Mouse (Mus musculus): ENCODE measurements around the gene Olfr455.

Olfr455 gene

GRCm38 (mm10) chr6:42547461-42547860 is at the start of gene Olfr455:
Olfr455 (minus strand) TSS chr6:42547587.
- no peak for DNase-seq (ENCODE audit: low spot score in 2 of 2)

GRCm38 (mm10) chr6:42593138-42593882 is 45.9 kb upstream of the Olfr455 start:
- DNase-seq (ENCODE audit: low spot score in 2 of 2): no peak

- no peak for DNase-seq (ENCODE audit: low spot score in 2 of 2)
These were observed 39.2 kb upstream of the Olfr455 start for GRCm38 (mm10) chr6:42586569-42586968.

GRCm38 (mm10) chr6:42583488-42583872 is 36.1 kb upstream of the Olfr455 start:
- DNase-seq (ENCODE audit: low spot score in 2 of 2): peak; percentile 51 to 67

- no peak for DNase-seq (ENCODE audit: low spot score in 2 of 2)
These were observed 35.5 kb upstream of the Olfr455 start for GRCm38 (mm10) chr6:42582741-42583487.

GRCm38 (mm10) chr6:42578678-42579077 is 31.3 kb upstream of the Olfr455 start:
- DNase-seq (ENCODE audit: low spot score in 2 of 2): no peak

- DNase-seq (ENCODE audit: low spot score in 2 of 2): no peak
These were observed 30.0 kb upstream of the Olfr455 start for GRCm38 (mm10) chr6:42577433-42577832.

GRCm38 (mm10) chr6:42568205-42568604 is 20.8 kb upstream of the Olfr455 start:
- no peak for DNase-seq (ENCODE audit: low spot score in 2 of 2)

- no peak for DNase-seq (ENCODE audit: low spot score in 2 of 2)
These were observed 18.8 kb upstream of the Olfr455 start for GRCm38 (mm10) chr6:42566076-42566598.

- no peak for DNase-seq (ENCODE audit: low spot score in 2 of 2)
These were observed 14.9 kb upstream of the Olfr455 start for GRCm38 (mm10) chr6:42562280-42562679.

GRCm38 (mm10) chr6:42560885-42561284 is 13.5 kb upstream of the Olfr455 start:
- no peak for DNase-seq (ENCODE audit: low spot score in 2 of 2)

GRCm38 (mm10) chr6:42558641-42559040 is 11.3 kb upstream of the Olfr455 start:
- DNase-seq (ENCODE audit: low spot score in 2 of 2): no peak

- no peak for DNase-seq (ENCODE audit: low spot score in 2 of 2)
These were observed 1.2 kb downstream of the Olfr455 start for GRCm38 (mm10) chr6:42546180-42546579.

GRCm38 (mm10) chr6:42545451-42545885 is 1.9 kb downstream of the Olfr455 start:
- no peak for DNase-seq (ENCODE audit: low spot score in 2 of 2)

GRCm38 (mm10) chr6:42544846-42545245 is 2.5 kb downstream of the Olfr455 start:
- no peak for DNase-seq (ENCODE audit: low spot score in 2 of 2)

GRCm38 (mm10) chr6:42542036-42543031 is 5.1 kb downstream of the Olfr455 start:
- no peak for DNase-seq (ENCODE audit: low spot score in 2 of 2)

GRCm38 (mm10) chr6:42540681-42541080 is 6.7 kb downstream of the Olfr455 start:
- DNase-seq (ENCODE audit: low spot score in 2 of 2): no peak

- no peak for DNase-seq (ENCODE audit: low spot score in 2 of 2)
These were observed 7.7 kb downstream of the Olfr455 start for GRCm38 (mm10) chr6:42539711-42540110.

- no peak for DNase-seq (ENCODE audit: low spot score in 2 of 2)
These were observed 33.9 kb downstream of the Olfr455 start for GRCm38 (mm10) chr6:42513461-42513860.

GRCm38 (mm10) chr6:42509311-42509710 is 38.1 kb downstream of the Olfr455 start:
- DNase-seq (ENCODE audit: low spot score in 2 of 2): no peak

- DNase-seq (ENCODE audit: low spot score in 2 of 2): no peak
These were observed 43.9 kb downstream of the Olfr455 start for GRCm38 (mm10) chr6:42503478-42503877.

- DNase-seq (ENCODE audit: low spot score in 2 of 2): no peak
These were observed 57.7 kb downstream of the Olfr455 start for GRCm38 (mm10) chr6:42489731-42490130.
